Mouse (Mus musculus) embryonic facial prominence, embryonic 11.5 days (tissue): ENCODE data around the gene Gm45902. TPM values are rescaled to one million over a fixed set of nuclear protein-coding genes. Genes with fewer than 3 reads are reported as not detected.

Source experiments
- ATAC-seq: fragments of 200-750 bp; cut with Nextera tagmentation; replicated peaks from 2 replicates; pipeline ENCODE4 v1.8.0; 2017; ENCODE audit warnings: low read depth; ENCODE audit not compliant: insufficient number of reproducible peaks, low FRiP score, low TSS enrichment
- DNase-seq: peaks from one replicate; pipeline ENCODE4 v3.0.0-alpha.2; 2015; ENCODE audit warnings: low spot score
- H3K27ac ChIP-seq: fragments of 300-500 bp; sonication (generic); replicated peaks from 2 replicates; pipeline ENCODE4 v1.5.1; 2014; ENCODE audit warnings: mild to moderate bottlenecking, low read depth, low read length, control low read depth
- H3K27me3 ChIP-seq: fragments of 300-500 bp; sonication (generic); 2 replicates; pipeline ENCODE4 v1.6.1; 2014; ENCODE audit warnings: mild to moderate bottlenecking, low read length, moderate library complexity, mixed read lengths; ENCODE audit not compliant: control insufficient read depth, insufficient read depth
- H3K36me3 ChIP-seq: fragments of 300-500 bp; sonication (generic); replicated peaks from 2 replicates; pipeline ENCODE4 v1.6.1; 2014; ENCODE audit warnings: low read depth, mild to moderate bottlenecking, low read length, moderate library complexity, mixed read lengths; ENCODE audit not compliant: control insufficient read depth, insufficient read depth
- H3K4me1 ChIP-seq: fragments of 300-500 bp; sonication (generic); 2 replicates; pipeline ENCODE4 v1.6.1; 2014; ENCODE audit warnings: low read length, mixed read lengths; ENCODE audit not compliant: control insufficient read depth, insufficient read depth
- H3K4me2 ChIP-seq: fragments of 300-500 bp; sonication (generic); 2 replicates; pipeline ENCODE4 v1.6.1; 2014; ENCODE audit warnings: low read depth, mild to moderate bottlenecking, control low read depth, low read length, moderate library complexity
- H3K4me3 ChIP-seq: fragments of 300-500 bp; sonication (generic); 2 replicates; pipeline ENCODE4 v1.5.1; 2014; ENCODE audit warnings: low read depth, low read length, control low read depth
- H3K9ac ChIP-seq: fragments of 300-500 bp; sonication (generic); replicated peaks from 2 replicates; pipeline ENCODE4 v1.6.1; 2014; ENCODE audit warnings: mild to moderate bottlenecking, control low read depth, low read length
- H3K9me3 ChIP-seq: fragments of 300-500 bp; sonication (generic); replicated peaks from 2 replicates; pipeline ENCODE4 v1.6.1; 2016; ENCODE audit warnings: mild to moderate bottlenecking, low read length, inconsistent platforms, mixed read lengths; ENCODE audit not compliant: control insufficient read depth
- WGBS: fragments of 180-500 bp; shearing (Covaris S2); extraction: QIAGEN DNeasy Blood & Tissue Kit; methylation state at CpG from one replicate; pipeline ENCODE4 v1.1.7; 2014; 5-methylcytosine and 5-hydroxymethylcytosine counted together
- polyA plus RNA-seq: library from polyadenylated mRNA; unstranded; fragments of >200 nt; fragmentation: Nextera tagmentation; extraction: Ambion mirVana; gene quantifications from 2 replicates; pipeline ENCODE4 v1.2.1, GENCODE M21; 2014

Gene Gm45902
- polyA plus RNA-seq, 1 experiment from 2014 or later, result 7.1 TPM

- Histone ChIP-seq H3K9ac (no peak overlapping the region), H3K27ac (no peak overlapping the region), H3K4me2 (no peak overlapping the region), H3K27me3 (no peaks in the 10 kb centered on the region), H3K36me3 (peaks cover 3% of the 10 kb centered on the region), H3K9me3 (no peaks in the 10 kb centered on the region), H3K4me3 (no peak overlapping the region), H3K4me1 (no peaks in the 10 kb centered on the region)
- ATAC-seq (no peak), DNase-seq (no peak)
- WGBS, result 93% methylated on average over 5 of the region's 5 CpGs
Measured at GRCm38 (mm10) chr2:3500886-3501285, 11.7 kb downstream of the Gm45902 start.

GRCm38 (mm10) chr2:3499543-3499942, 13.0 kb downstream of the Gm45902 start:
- Histone ChIP-seq H3K27ac (no peak overlapping the region), H3K27me3 (no peaks in the 10 kb centered on the region), H3K4me1 (no peaks in the 10 kb centered on the region), H3K4me3 (no peak overlapping the region), H3K9ac (no peak overlapping the region), H3K9me3 (no peaks in the 10 kb centered on the region), H3K36me3 (peaks cover 3% of the 10 kb centered on the region), H3K4me2 (no peak overlapping the region)
- DNase-seq (no peak), ATAC-seq (no peak)
- WGBS, result 94% methylated on average over 6 of the region's 6 CpGs

- no peak for ATAC-seq
- H3K36me3 ChIP-seq, result peaks cover 3% of the 10 kb centered on the region
- WGBS, result 87% methylated on average over 3 of the region's 3 CpGs
- no peaks in the 10 kb centered on the region for H3K27me3 ChIP-seq
- H3K4me3 ChIP-seq, result no peak overlapping the region
- H3K27ac ChIP-seq, result no peak overlapping the region
- H3K9ac ChIP-seq, result no peak overlapping the region
- no peak overlapping the region for H3K4me2 ChIP-seq
- H3K9me3 ChIP-seq, result no peaks in the 10 kb centered on the region
- H3K4me1 ChIP-seq, result no peaks in the 10 kb centered on the region
- no peak for DNase-seq
Measured at GRCm38 (mm10) chr2:3493833-3494409, 18.7 kb downstream of the Gm45902 start.

- Histone ChIP-seq H3K36me3 (peaks cover 3% of the 10 kb centered on the region), H3K4me2 (no peak overlapping the region), H3K9ac (no peak overlapping the region), H3K27ac (no peak overlapping the region), H3K4me1 (no peaks in the 10 kb centered on the region), H3K9me3 (no peaks in the 10 kb centered on the region), H3K4me3 (no peak overlapping the region), H3K27me3 (no peaks in the 10 kb centered on the region)
- WGBS, result 84% methylated on average over 3 of the region's 3 CpGs
- DNase-seq, result no peak
- no peak for ATAC-seq
Measured at GRCm38 (mm10) chr2:3489816-3490215, 22.8 kb downstream of the Gm45902 start.

- Histone ChIP-seq H3K27me3 (no peaks in the 10 kb centered on the region), H3K4me2 (no peak overlapping the region), H3K36me3 (no peaks in the 10 kb centered on the region), H3K4me1 (no peaks in the 10 kb centered on the region), H3K9me3 (no peaks in the 10 kb centered on the region), H3K27ac (no peak overlapping the region), H3K4me3 (no peak overlapping the region), H3K9ac (no peak overlapping the region)
- ATAC-seq, result no peak
- 79% methylated on average over 3 of the region's 3 CpGs for WGBS
- no peak for DNase-seq
Measured at GRCm38 (mm10) chr2:3480239-3480638, 32.4 kb downstream of the Gm45902 start.

- Histone ChIP-seq H3K9ac (peak overlapping the region; percentile 63; the same call in 1 of the 2 replicates), H3K4me2 (no peak overlapping the region), H3K4me1 (no peaks in the 10 kb centered on the region), H3K36me3 (no peaks in the 10 kb centered on the region; the same call in 1 of the 2 replicates), H3K27ac (no peak overlapping the region), H3K27me3 (no peaks in the 10 kb centered on the region), H3K4me3 (no peak overlapping the region), H3K9me3 (no peaks in the 10 kb centered on the region)
- ATAC-seq, result no peak
- DNase-seq, result no peak
- 72% methylated on average over 3 of the region's 3 CpGs for WGBS
Measured at GRCm38 (mm10) chr2:3475746-3476251, 36.8 kb downstream of the Gm45902 start.

- Histone ChIP-seq H3K9me3 (no peaks in the 10 kb centered on the region), H3K4me2 (peak within 1 kb of the TSS; percentile 40), H3K4me3 (peak within 1 kb of the TSS; percentile 71), H3K27me3 (no peaks in the 10 kb centered on the region), H3K36me3 (no peaks in the 10 kb centered on the region; the same call in 1 of the 2 replicates), H3K9ac (peak within 1 kb of the TSS; percentile 78), H3K27ac (peak within 1 kb of the TSS; percentile 84), H3K4me1 (no peaks in the 10 kb centered on the region)
- DNase-seq (peak; percentile 97), ATAC-seq (peak; percentile 97)
- under 1% methylated on average over 42 of the region's 42 CpGs for WGBS
Measured at GRCm38 (mm10) chr2:3474861-3475283, 37.7 kb downstream of the Gm45902 start, which contains the start of gene Suv39h2. Suv39h2 (minus strand) TSS chr2:3475031.

GRCm38 (mm10) chr2:3474361-3474805, 38.2 kb downstream of the Gm45902 start:
- peak overlapping the region; percentile 36 for H3K4me2 ChIP-seq
- no peaks in the 10 kb centered on the region for H3K4me1 ChIP-seq
- peak; percentile 90 for ATAC-seq
- DNase-seq, result peak; percentile 78
- H3K4me3 ChIP-seq, result peak overlapping the region; percentile 71
- H3K27me3 ChIP-seq, result no peaks in the 10 kb centered on the region
- WGBS, result under 1% methylated on average over 44 of the region's 46 CpGs
- H3K9me3 ChIP-seq, result no peaks in the 10 kb centered on the region
- peak overlapping the region; percentile 84 for H3K27ac ChIP-seq
- no peaks in the 10 kb centered on the region; the same call in 1 of the 2 replicates for H3K36me3 ChIP-seq
- H3K9ac ChIP-seq, result peak overlapping the region; percentile 78
